Mouse (Mus musculus) intestine, embryonic 14.5 days (tissue): ENCODE results near the gene Olfml1. TPM values are rescaled to one million over a fixed set of nuclear protein-coding genes. Genes with fewer than 3 reads are reported as not detected.

Source experiments
- ATAC-seq: fragments of 200-750 bp; cut with Nextera tagmentation; replicated peaks from 2 replicates; pipeline ENCODE4 v1.8.0; 2017; ENCODE audit warnings: low read depth, moderate number of reproducible peaks, moderate TSS enrichment, moderate library complexity; ENCODE audit not compliant: low FRiP score, low TSS enrichment
- DNase-seq: peaks from one replicate; pipeline ENCODE4 v3.0.0-alpha.2; 2018; ENCODE audit warnings: low spot score
- H3K27ac ChIP-seq: fragments of 300-500 bp; sonication (generic); 2 replicates; pipeline ENCODE4 v1.5.1; 2014; ENCODE audit warnings: low read depth, mild to moderate bottlenecking, control low read depth
- H3K27me3 ChIP-seq: fragments of 300-500 bp; sonication (generic); replicated peaks from 2 replicates; pipeline ENCODE4 v1.6.1; 2014; ENCODE audit warnings: low read length, control low read depth; ENCODE audit not compliant: control insufficient read depth, insufficient read depth
- H3K36me3 ChIP-seq: fragments of 300-500 bp; sonication (generic); 2 replicates; pipeline ENCODE4 v1.6.1; 2014; ENCODE audit warnings: low read length, control low read depth; ENCODE audit not compliant: control insufficient read depth, insufficient read depth
- H3K4me1 ChIP-seq: fragments of 300-500 bp; sonication (generic); replicated peaks from 2 replicates; pipeline ENCODE4 v1.6.1; 2014; ENCODE audit warnings: low read length, control low read depth, mixed read lengths; ENCODE audit not compliant: control insufficient read depth, insufficient read depth
- H3K4me2 ChIP-seq: fragments of 300-500 bp; sonication (generic); 2 replicates; pipeline ENCODE4 v1.6.1; 2014; ENCODE audit warnings: low read length
- H3K4me3 ChIP-seq: fragments of 300-500 bp; sonication (generic); 2 replicates; pipeline ENCODE4 v1.5.1; 2014; ENCODE audit warnings: low read depth, low read length, control low read depth, mixed read lengths
- H3K9ac ChIP-seq: fragments of 300-500 bp; sonication (generic); 2 replicates; pipeline ENCODE4 v1.6.1; 2014; ENCODE audit warnings: mild to moderate bottlenecking, low read length
- H3K9me3 ChIP-seq: fragments of 300-500 bp; sonication (generic); 2 replicates; pipeline ENCODE4 v1.6.1; 2016; ENCODE audit warnings: low read length, control low read depth; ENCODE audit not compliant: control insufficient read depth
- WGBS: fragments of 180-500 bp; shearing (Covaris S2); extraction: QIAGEN DNeasy Blood & Tissue Kit; methylation state at CpG from one replicate; pipeline ENCODE4 v1.1.7; 2014; 5-methylcytosine and 5-hydroxymethylcytosine counted together
- polyA plus RNA-seq: library from polyadenylated mRNA; unstranded; fragments of >200 nt; fragmentation: Nextera tagmentation; extraction: Ambion mirVana; gene quantifications from 2 replicates; pipeline ENCODE4 v1.2.1, GENCODE M21; 2014

Olfml1 gene
- polyA plus RNA-seq, 1 experiment from 2014 or later: 18.6 TPM

- Histone ChIP-seq H3K4me2 (no peak overlapping the region), H3K9me3 (no peaks in the 10 kb centered on the region), H3K4me1 (no peaks in the 10 kb centered on the region), H3K4me3 (no peak overlapping the region), H3K36me3 (no peaks in the 10 kb centered on the region), H3K9ac (no peak overlapping the region), H3K27me3 (no peaks in the 10 kb centered on the region), H3K27ac (no peak overlapping the region)
- ATAC-seq (peak; percentile 34; the same call in 1 of the 2 replicates), DNase-seq (no peak)
- WGBS: 28% methylated on average over 11 of the region's 11 CpGs
These were observed 51.1 kb downstream of the Olfml1 start for GRCm38 (mm10) chr7:107618028-107618992.

- H3K36me3 ChIP-seq: no peaks in the 10 kb centered on the region
- ATAC-seq: 0 out of 2 replicates have a peak, but pooled peaks have one; percentile 28
- H3K4me2 ChIP-seq: no peak overlapping the region
- no peak overlapping the region for H3K27ac ChIP-seq
- H3K4me1 ChIP-seq: no peaks in the 10 kb centered on the region
- no peaks in the 10 kb centered on the region for H3K9me3 ChIP-seq
- DNase-seq: no peak
- WGBS: 60% methylated on average over 4 of the region's 4 CpGs
- no peaks in the 10 kb centered on the region for H3K27me3 ChIP-seq
- no peak overlapping the region for H3K4me3 ChIP-seq
- no peak overlapping the region for H3K9ac ChIP-seq
These were observed 52.0 kb downstream of the Olfml1 start for GRCm38 (mm10) chr7:107619225-107619624.

- H3K9ac ChIP-seq: no peak overlapping the region
- no peaks in the 10 kb centered on the region for H3K27me3 ChIP-seq
- WGBS: 75% methylated on average over 3 of the region's 3 CpGs
- H3K9me3 ChIP-seq: no peaks in the 10 kb centered on the region
- H3K4me1 ChIP-seq: no peaks in the 10 kb centered on the region
- ATAC-seq: no peak
- H3K27ac ChIP-seq: no peak overlapping the region
- no peak for DNase-seq
- H3K36me3 ChIP-seq: no peaks in the 10 kb centered on the region
- H3K4me3 ChIP-seq: no peak overlapping the region
- no peak overlapping the region for H3K4me2 ChIP-seq
These were observed 52.9 kb downstream of the Olfml1 start for GRCm38 (mm10) chr7:107620137-107620536.

GRCm38 (mm10) chr7:107624432-107624831 is 57.2 kb downstream of the Olfml1 start:
- Histone ChIP-seq H3K36me3 (no peaks in the 10 kb centered on the region), H3K9ac (no peak overlapping the region), H3K4me1 (no peaks in the 10 kb centered on the region), H3K9me3 (no peaks in the 10 kb centered on the region), H3K27me3 (no peaks in the 10 kb centered on the region), H3K4me2 (no peak overlapping the region), H3K4me3 (no peak overlapping the region), H3K27ac (no peak overlapping the region)
- no peak for DNase-seq
- WGBS: 52% methylated on average over 3 of the region's 3 CpGs
- no peak for ATAC-seq

- no peak for ATAC-seq
- WGBS: 82% methylated on average over 2 of the region's 2 CpGs
- no peak for DNase-seq
- Histone ChIP-seq H3K9me3 (no peaks in the 10 kb centered on the region), H3K4me2 (no peak within 1 kb of the TSS), H3K4me3 (no peak within 1 kb of the TSS), H3K27me3 (no peaks in the 10 kb centered on the region), H3K4me1 (no peaks in the 10 kb centered on the region), H3K27ac (no peak within 1 kb of the TSS), H3K36me3 (no peaks in the 10 kb centered on the region), H3K9ac (no peak within 1 kb of the TSS)
These were observed 57.8 kb downstream of the Olfml1 start, which contains the start of gene 5330417H12Rik for GRCm38 (mm10) chr7:107625061-107625460. 5330417H12Rik (minus strand) TSS chr7:107625161.

GRCm38 (mm10) chr7:107625781-107626180 is 58.5 kb downstream of the Olfml1 start:
- WGBS: 38% methylated on average over 6 of the region's 6 CpGs
- H3K36me3 ChIP-seq: no peaks in the 10 kb centered on the region
- H3K27me3 ChIP-seq: no peaks in the 10 kb centered on the region
- no peak overlapping the region for H3K9ac ChIP-seq
- H3K9me3 ChIP-seq: no peaks in the 10 kb centered on the region
- DNase-seq (no peak), ATAC-seq (no peak)
- H3K27ac ChIP-seq: no peak overlapping the region
- H3K4me3 ChIP-seq: no peak overlapping the region
- H3K4me1 ChIP-seq: no peaks in the 10 kb centered on the region
- H3K4me2 ChIP-seq: no peak overlapping the region

- Histone ChIP-seq H3K9ac (no peak overlapping the region), H3K4me3 (no peak overlapping the region)
- no peak for ATAC-seq
These were observed 61.1 kb downstream of the Olfml1 start for GRCm38 (mm10) chr7:107628383-107628782.

GRCm38 (mm10) chr7:107633201-107633600 is 66.0 kb downstream of the Olfml1 start:
- H3K36me3 ChIP-seq: no peaks in the 10 kb centered on the region
- H3K4me3 ChIP-seq: no peak overlapping the region
- H3K27me3 ChIP-seq: no peaks in the 10 kb centered on the region
- ATAC-seq (no peak), DNase-seq (no peak)
- no peaks in the 10 kb centered on the region for H3K4me1 ChIP-seq
- no peaks in the 10 kb centered on the region for H3K9me3 ChIP-seq
- H3K27ac ChIP-seq: no peak overlapping the region
- WGBS: 89% methylated on average over 4 of the region's 4 CpGs
- no peak overlapping the region for H3K4me2 ChIP-seq
- H3K9ac ChIP-seq: no peak overlapping the region

More at GRCm38 (mm10) chr7:107628383-107628782, 61.1 kb downstream of the Olfml1 start:
- Histone ChIP-seq H3K9me3 (no peaks in the 10 kb centered on the region), H3K36me3 (no peaks in the 10 kb centered on the region), H3K27ac (no peak overlapping the region), H3K4me2 (no peak overlapping the region), H3K4me1 (no peaks in the 10 kb centered on the region), H3K27me3 (no peaks in the 10 kb centered on the region)
- no peak for DNase-seq

- Histone ChIP-seq H3K4me2 (no peak overlapping the region), H3K36me3 (no peaks in the 10 kb centered on the region), H3K9me3 (no peaks in the 10 kb centered on the region), H3K27me3 (no peaks in the 10 kb centered on the region), H3K4me3 (no peak overlapping the region), H3K4me1 (no peaks in the 10 kb centered on the region), H3K27ac (no peak overlapping the region), H3K9ac (no peak overlapping the region)
- 89% methylated on average over 7 of the region's 7 CpGs for WGBS
- DNase-seq (no peak), ATAC-seq (no peak)
These were observed 70.2 kb downstream of the Olfml1 start for GRCm38 (mm10) chr7:107637398-107637797.
